Mouse (Mus musculus) CD4-positive, CD25-positive, alpha-beta regulatory T cell, adult 9 weeks (primary cell): ENCODE measurements around the gene Cct4. TPM values are rescaled to one million over a fixed set of nuclear protein-coding genes. Genes with fewer than 3 reads are reported as not detected.

ENCODE experiments used
- polyA plus RNA-seq: library from polyadenylated mRNA; unstranded; fragments of 100-300 nt; shearing (Covaris generic); gene quantifications from one replicate; pipeline ENCODE4 v1.2.1, GENCODE M21; 2017

Gene Cct4
- polyA plus RNA-seq = 255 TPM

DNA sequence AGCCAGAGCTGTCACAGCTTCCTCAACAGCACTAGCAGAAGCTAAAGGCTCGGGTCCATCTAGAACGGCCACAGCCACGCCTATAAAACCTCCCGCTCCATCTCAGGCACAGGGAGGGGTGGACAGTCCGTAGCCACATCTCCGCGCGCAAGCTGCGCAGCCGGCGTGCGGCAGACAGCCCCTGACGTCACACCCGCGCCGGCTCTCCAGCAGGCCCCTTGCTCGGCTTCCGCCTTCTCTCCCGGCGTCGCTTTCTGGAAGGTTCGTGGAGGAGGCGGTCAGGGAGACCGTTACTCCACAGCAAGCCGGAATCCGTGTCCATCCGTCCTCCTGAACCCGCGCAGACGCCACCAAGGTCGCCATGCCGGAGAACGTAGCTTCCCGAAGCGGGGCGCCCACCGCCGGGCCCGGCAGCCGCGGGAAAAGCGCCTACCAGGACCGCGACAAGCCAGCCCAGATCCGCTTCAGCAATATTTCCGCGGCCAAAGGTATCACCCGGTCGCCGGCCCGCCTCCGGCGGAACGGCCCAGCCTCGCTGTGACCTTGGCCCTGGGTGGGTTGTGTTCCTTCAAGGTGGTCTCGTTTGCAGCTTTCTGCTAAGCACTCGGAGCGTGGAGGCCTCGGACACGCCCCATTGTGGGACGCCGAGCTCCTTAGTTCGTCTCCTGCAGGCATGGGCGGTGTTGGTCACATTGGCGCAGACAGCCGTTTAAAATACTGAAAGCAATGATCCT, at the start of gene Cct4:
Cct4 (plus strand) TSS at position 127 of the 734 bp plus-strand sequence.

DNA sequence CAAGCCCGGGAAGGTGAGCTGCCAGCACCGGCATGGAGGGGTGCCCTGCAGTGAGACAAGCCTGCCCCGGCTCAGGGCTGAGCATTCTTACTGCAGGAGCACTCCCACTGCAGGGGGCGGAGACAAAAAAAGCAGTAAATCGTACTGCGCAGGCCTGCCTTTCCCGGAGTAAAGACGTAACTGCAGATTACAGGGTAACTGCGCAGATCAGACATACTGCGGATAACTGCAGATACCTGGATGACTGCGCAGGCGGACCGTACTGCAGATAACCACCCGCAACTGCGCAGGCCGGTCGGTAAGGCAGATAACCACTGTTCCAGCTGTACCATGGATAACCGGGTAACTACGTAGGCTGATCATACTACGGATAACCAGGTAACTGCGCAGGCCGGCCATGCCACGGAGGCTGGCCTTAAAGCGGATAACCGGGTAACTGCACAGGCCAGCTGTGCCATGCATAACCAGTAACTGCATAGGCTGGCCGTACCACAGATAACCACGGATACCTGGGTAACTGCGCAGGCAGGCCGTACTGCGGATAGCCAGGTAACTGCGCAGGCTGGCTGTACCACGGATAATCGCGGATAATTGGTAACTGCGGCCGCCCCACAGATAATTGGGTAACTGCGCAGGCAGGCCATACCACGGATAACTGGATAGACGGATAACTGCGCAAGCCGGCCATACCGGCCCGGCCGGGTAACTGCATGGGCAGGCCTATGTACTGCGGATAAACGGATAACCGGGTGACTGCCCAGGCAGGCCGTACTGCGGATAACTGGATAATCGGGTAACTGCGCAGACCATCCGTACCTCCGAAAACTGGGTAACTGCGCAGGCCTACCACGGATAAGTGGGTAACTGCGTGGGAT, 18.2 kb upstream of the Cct4 start, which contains the start of gene Zrsr1:
Zrsr1 (plus strand) TSS at position 171 of the 875 bp plus-strand sequence.

DNA sequence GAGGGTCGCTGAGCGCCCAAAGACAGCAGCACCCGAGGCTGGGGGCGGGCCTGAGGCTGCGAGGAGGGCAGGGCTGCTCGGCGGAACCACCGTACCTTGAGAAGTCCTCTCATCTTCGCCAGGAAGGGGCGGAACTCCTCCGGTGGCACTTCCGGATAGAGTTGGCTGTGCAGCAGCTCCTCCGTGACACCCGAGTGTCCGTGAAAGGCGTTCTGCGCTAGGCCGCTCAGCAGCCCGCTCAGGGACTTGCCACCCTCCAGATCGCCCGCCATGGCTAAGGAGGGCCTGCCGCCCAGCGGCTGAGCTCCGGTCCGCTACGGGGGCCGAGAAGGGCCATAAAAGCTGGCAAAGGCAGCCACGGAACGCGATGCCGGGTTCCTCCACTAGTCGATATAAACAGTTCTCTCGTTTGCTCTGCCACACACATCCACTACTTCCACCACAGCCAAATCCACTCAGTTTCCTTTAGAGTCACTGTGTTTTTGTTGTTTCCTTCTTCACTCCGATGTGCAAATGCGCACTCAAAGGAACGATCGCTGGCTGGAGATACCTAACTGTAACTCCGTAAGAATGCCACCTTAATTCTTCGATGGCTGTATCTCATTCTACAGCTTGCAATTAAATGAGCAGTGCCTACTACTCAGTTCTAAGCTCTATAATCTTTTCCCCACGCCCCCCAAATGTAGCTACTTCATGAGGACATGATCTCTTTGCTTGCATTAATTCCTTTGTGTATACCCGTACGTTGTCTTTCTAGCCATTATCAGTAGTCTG, 8.1 kb upstream of the Cct4 start, which contains the start of the genes Gm28048 and Commd1:
Gm28048 (minus strand) TSS at position 107 of the 774 bp plus-strand sequence.
Commd1 (minus strand) TSS at position 399 of the 774 bp plus-strand sequence.

DNA sequence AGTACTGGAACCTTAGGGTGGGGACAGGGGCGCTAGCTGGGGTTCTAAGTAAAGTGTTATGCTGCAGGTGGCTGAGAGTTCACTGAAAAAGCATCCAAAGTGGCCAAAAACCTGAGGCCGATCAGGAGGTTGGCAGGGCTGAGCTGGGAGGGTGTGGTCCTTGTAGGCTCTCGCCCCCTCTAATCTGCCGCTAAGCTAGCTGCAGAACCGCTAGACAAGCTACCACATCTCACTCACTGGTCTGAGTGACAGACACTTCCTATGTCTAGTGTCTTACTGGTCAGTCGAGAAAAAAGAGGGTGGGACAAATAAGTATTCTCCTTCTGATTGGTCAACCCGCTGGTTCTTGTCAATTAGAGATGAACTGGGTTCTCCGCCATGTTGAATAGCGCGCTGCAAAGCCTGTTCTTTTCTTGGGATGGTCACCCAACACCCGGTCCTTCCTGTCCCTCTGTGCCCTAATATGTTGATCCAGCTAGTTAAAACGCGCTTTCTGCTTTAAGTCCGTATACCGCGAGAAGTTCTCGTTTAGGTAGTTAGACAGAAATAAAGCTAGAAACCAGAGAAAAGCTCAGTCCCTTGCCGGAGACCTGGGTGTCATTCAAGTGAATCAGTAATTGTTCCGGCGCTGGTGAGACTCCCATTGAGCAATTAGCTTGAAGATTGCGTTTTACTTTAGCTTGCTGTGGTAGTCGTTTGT, 17.3 kb downstream of the Cct4 start, which contains the start of gene Fam161a:
Fam161a (plus strand) TSS at position 51 of the 700 bp plus-strand sequence.

Other genes with a start within 250 kb of the Cct4 start
- gene B3gnt2, start 129.6 kb upstream of the Cct4 start, polyA plus RNA-seq = 13.8 TPM
- 3.1 TPM for gene Zrsr1, start 18.5 kb upstream of the Cct4 start, polyA plus RNA-seq
- gene Gm28048, start 8.4 kb upstream of the Cct4 start, polyA plus RNA-seq = 23.8 TPM
- 107 TPM for gene Commd1, start 8.1 kb upstream of the Cct4 start, polyA plus RNA-seq
- 2.2 TPM for gene Fam161a, start 17.0 kb downstream of the Cct4 start, polyA plus RNA-seq